Mouse (Mus musculus) embryonic fibroblast, embryonic 13.5 days (primary cell): ENCODE data around the gene Tshz2.

ENCODE experiments used
- CTCF ChIP-seq: IDR thresholded peaks from 2 replicates; pipeline ENCODE4 v1.5.1; 2011; ENCODE audit warnings: mild to moderate bottlenecking, control low read depth, low read length, moderate library complexity, borderline replicate concordance; ENCODE audit not compliant: insufficient read depth
- POLR2A ChIP-seq: IDR thresholded peaks from 2 replicates; pipeline ENCODE4 v1.6.1; 2011; ENCODE audit warnings: low read depth, mild to moderate bottlenecking, control low read depth, low read length, moderate library complexity

DNA sequence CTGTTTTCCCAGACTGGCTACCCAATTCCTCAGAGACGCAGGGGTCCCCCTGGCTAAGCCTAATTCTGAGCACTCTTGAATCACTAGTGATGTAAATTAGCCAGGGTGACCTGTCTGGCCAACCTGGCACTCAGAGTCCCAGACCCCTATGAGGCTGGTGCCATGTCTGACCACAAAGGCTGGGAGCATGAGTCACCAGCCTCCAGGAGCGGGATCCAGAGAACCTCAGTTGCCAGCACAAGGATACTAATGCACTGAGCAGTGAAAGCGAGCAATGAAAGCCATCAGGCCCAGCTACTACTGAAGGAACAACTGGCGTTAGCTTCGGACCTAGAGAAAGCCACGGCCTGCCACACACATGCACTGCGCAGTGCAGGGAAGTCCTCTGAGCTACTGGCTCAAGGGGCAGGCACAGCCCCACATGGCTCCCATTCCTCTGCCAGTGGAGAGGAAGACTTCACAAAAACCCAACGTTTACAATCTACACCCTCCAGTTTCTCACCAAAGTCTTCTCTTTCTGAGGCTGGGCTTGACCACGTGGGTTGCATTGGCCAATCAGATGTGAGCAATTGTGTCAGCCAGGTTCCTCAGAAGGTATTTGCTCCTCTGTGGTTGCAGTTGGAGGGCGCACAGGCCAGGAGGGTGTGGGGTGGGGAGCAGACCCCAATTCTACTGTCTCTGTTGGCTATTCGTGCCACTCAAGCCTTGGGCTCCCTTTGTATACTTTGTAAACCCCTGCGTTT is 409.8 kb downstream of the Tshz2 start:
- no peak for TF ChIP-seq CTCF
- TF ChIP-seq POLR2A = no peak
